Mouse (Mus musculus): ENCODE data around the gene Pced1b.

DNA sequence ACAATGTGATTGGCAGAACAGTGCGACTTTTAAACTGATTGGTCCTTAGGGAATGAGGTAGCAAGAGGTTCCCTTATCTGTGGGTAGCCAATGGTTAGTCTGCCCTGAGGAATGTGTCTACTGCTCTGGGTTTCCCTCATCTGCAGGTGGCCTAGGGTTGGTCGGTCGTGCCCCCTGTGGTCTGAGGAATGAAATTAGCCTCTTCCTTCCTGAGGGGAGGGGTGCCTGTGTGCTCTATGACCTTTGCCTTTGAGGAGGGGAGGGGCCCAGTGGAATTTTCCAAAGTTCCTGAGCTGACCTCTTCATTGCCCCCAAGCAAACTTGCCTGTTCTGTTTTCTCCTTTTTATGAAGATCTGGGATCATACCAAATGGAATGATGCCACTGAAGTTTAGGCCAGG lies 174.6 kb downstream of the Pced1b start:
- TF ChIP-seq CTCF (conservative IDR thresholded peaks at IDR 0.05; ENCODE audit: low read length) (no peak), NANOG (IDR thresholded peaks at IDR 0.05; ENCODE audit: borderline replicate concordance, low read length) (no peak)
